Mouse (Mus musculus) lung, postnatal 0 days (tissue): ENCODE results near the gene Rock2.

Experiments
- CTCF ChIP-seq: IDR thresholded peaks from 2 replicates; pipeline ENCODE4 v1.5.1; 2016; ENCODE audit warnings: antibody characterized with exemption, mild to moderate bottlenecking
- EP300 ChIP-seq: IDR thresholded peaks from 2 replicates; pipeline ENCODE4 v1.6.1; 2016; ENCODE audit warnings: antibody characterized with exemption, mild to moderate bottlenecking, control low read depth

DNA sequence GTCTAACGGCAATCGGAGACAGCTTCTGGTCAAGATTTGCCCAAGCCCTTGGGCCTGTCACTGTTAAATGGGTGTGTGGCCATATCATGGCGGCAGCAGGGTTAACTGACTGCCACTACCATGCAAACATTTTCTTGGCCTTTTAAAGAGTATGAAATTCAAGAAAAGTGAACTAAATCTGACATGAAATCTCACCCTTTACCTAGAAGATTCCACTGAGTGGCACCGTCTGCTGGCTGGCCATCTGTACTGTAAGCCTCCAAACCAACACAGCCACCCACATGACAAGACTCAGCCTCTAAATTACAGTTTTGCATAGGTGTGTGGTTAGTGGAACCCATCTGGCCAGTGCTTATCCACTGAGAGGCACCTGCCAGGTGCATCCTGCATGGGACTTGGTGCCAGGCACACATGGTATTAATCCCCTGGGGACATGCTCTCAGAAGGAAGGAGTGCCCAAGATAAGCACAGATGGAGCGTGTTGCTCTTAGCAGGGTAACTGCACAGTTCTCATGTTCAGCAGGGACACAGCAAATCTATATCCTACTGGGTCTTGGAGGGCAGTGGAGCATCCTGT lies 102.3 kb downstream of the Rock2 start:
- TF ChIP-seq CTCF: no peak
- no peak for TF ChIP-seq EP300
